Mouse (Mus musculus) testis, adult 2 months (tissue): Measurements from ENCODE around the gene St6galnac3.

Source experiments
- CTCF ChIP-seq: fragments of 200-500 bp; IDR thresholded peaks from 2 replicates; pipeline ENCODE4 v1.5.1; 2012; ENCODE audit warnings: low read depth, mild to moderate bottlenecking, inconsistent platforms, low read length, moderate library complexity; ENCODE audit not compliant: control insufficient read depth, insufficient read depth, insufficient replicate concordance
- POLR2A ChIP-seq: fragments of 200-500 bp; IDR thresholded peaks from 2 replicates; pipeline ENCODE4 v1.6.1; 2012; ENCODE audit warnings: low read depth, mild to moderate bottlenecking, inconsistent platforms, low read length, moderate library complexity; ENCODE audit not compliant: control insufficient read depth

DNA sequence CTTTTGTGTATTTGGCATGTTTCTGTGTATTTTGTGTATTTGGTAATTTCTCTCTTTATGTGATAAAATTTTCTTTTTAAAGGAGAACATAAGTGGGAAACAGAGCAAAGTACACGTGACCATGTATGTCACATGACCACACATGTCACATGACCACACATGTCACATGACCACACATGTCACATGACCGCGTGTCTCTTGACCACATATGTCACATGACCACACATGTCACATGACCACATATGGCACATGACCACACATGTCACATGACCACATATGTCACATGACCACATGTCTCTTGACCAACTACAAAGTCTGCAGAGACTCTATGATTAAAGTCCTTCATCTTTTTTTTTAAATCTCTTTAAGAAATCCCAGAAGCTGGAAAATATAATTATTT is 413.0 kb downstream of the St6galnac3 start:
- TF ChIP-seq CTCF (no peak), POLR2A (no peak)
